Mouse (Mus musculus) 3134 (cell line): ENCODE data around the gene Eftud2.

Experiments
- DNase-seq: peaks from one replicate; pipeline ENCODE4 v3.0.0-alpha.2; 2011; ENCODE audit warnings: low spot score; ENCODE audit not compliant: insufficient read length; ENCODE audit errors: extremely low read depth

Eftud2 gene

GRCm38 (mm10) chr11:102819783-102820385 is 60.9 kb downstream of the Eftud2 start:
- DNase-seq = no peak

DNA sequence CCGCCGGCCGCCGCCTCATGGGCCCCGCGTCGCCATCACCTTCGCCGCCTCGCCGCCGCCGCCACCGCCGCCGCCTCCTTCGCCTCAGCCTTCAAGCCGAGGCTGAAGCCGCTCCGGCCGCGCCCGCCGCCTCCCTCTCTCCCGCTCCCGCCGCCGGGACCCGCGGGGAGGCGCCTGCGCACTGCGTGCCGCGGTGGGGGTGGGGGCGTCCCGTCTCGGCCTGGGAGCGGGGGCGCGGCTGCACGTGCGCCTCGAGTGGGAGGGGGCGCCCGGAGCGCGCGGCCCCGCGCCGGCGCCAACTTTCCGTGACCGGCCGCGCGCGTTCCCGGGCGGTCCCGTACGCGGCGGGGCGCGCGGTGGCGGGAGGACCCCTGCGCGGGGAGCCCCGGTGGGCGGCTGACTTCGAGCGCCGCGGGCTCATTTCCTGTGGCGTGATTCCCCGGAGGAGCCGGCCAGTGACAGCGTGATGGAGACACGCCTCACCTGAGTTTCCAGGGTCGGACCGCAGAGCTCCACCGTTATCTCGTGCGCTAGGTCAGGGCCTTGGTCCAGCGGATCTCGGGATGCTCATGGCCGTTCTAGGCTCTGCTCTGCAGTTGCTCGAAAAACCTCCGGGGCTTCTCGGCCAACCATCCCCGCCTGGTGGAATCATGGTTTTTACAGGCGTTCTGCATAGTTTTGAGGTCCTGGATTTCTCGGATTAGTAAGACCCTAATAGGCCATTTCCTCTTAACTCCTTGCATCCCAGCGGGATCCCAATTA is 61.6 kb downstream of the Eftud2 start, which contains the start of gene Gjc1:
Gene Gjc1, minus strand, starts transcription at position 680 of the 762 bp plus-strand sequence.
- DNase-seq = no peak

DNA sequence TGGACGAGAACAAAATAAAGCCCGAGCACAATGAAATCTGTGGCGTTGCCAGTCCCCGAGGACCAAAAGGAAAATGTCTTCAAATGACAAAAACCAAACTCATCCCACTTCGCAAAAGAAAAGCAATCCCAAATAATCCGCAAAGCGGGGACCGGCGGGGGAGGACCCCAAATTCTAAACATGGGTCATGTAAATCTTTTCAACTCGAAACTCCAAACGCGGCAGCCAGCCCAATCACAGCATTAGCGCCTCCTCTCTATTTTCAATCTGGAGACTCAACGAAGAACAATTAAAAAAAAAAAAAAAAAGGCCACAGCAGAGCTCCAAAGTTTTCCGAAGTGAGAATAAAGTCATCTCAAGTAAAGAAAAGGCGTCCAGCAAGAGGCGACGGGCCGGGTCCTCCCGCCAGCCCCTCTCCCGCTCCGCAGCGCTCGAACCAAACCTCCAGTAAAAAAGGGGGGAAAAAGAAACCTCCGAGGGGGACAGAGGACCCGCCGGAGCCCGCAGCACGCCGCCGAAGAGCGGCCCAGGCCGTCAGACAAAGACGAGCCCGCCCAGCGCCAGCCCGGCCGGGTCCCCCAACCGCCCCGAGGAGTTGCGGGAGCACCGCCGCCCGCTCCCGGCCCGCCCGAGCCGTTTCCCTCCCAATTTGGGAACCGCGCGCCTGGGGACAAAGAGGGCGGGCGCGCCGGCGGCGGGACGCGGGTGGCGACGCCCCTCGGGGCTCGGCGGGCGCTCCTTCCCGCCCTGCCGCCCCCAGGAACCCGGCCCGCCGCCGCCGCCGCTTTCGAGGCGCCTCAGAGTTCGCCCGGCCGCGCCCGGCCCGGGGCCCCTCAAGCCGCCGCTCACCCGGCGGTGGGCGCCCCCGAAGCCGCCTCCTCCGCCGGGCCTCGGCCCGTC is 62.4 kb downstream of the Eftud2 start:
- peak; percentile 55 for DNase-seq

GRCm38 (mm10) chr11:102814881-102815280 is 65.9 kb downstream of the Eftud2 start:
- no peak for DNase-seq

DNA sequence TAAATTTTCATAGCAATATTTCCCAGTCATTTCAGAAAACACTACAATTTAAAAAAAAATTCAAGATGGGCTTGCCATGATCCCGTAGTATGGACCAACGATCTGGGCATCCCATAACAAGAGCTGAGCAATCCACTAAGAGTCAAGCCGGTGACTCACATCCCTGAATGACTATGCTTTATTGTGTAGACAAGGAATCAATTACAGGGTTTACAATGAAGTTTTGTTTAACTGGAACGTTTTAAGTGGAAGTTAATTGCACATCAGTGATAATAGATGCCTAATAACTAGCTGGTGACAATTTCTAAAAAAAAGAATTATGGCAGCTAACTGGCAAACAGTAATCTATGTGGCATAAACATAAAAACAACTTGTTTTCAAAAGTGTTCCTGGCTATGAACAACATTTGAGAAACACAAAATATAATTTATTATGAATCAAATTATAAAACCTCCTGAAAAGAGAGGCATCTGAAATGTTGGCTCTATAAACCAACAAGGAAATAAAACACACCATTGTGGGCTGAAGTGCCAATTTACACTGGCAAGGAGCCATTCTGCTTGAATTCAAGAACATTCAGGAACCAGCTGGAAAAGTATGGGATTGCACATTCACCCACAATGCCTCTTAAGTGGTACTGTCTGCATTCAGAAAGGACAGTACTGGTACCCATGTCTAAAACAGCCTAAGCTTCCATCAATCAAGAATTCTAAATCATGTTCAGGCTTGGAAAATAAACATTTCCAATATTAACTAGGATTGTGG is 69.9 kb downstream of the Eftud2 start:
- no peak for DNase-seq

DNA sequence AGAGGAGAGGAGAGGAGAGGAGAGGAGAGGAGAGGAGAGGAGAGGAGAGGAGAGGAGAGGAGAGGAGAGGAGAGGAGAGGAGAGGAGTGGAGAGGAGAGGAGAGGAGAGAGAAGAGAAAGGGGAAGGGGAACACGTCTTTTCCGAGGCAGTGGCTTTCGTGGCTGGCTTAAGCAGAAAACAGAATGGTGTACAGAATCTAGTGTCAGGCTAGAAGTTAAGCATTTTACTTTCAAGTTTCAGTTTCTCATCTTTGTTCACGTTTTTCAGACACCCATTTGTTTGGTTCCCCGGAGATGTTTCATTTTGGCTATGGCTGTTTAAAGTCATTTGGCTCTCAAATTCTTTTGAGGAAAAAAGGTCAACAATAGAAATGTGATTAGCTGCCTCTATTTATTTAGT is 72.5 kb downstream of the Eftud2 start:
- no peak for DNase-seq

GRCm38 (mm10) chr11:102803453-102803852 is 77.3 kb downstream of the Eftud2 start:
- no peak for DNase-seq

DNA sequence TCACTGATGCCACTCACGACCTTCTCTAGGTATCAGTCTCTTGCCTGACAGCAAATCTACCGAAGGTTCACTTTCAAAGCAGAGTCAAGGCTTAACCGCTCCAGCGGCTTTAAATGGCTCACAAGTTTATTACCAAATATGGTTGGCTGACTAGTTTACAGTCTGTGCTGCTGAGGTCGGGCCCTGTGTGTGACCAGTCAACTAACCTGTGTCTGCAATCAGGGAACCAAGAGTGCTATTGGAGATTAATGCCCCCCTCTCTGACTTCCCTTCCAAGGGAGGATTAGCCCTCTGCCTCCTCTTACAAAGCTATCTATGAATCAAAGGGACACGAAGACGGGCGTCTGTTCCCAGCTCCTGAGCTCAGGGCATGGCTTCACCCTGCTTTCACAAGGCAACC is 86.6 kb downstream of the Eftud2 start:
- DNase-seq = no peak

GRCm38 (mm10) chr11:102791682-102792445 is 88.9 kb downstream of the Eftud2 start:
- DNase-seq = no peak
